Mouse (Mus musculus) hindbrain, postnatal 0 days (tissue): ENCODE measurements at regions not wholly inside any gene's neighbourhood (a gene's known extent, or its start where the extent isn't known, plus 50 kb on each side); places are given as distances from the start of the nearest gene placed in this dataset.

Experiments used
- ATAC-seq: fragments of 200-750 bp; cut with Nextera tagmentation; 2 replicates; pipeline ENCODE4 v1.8.0; 2017; ENCODE audit warnings: mild to moderate bottlenecking, moderate TSS enrichment, moderate library complexity
- DNase-seq: peaks from one replicate; pipeline ENCODE4 v3.0.0-alpha.2; 2015; ENCODE audit warnings: low spot score
- H3K27ac ChIP-seq: fragments of 300-500 bp; sonication (generic); 2 replicates; pipeline ENCODE4 v1.5.1; 2014; ENCODE audit warnings: mild to moderate bottlenecking
- H3K27me3 ChIP-seq: fragments of 300-500 bp; sonication (generic); 2 replicates; pipeline ENCODE4 v1.6.1; 2014; ENCODE audit warnings: low read length, mixed read lengths; ENCODE audit not compliant: insufficient read depth
- H3K36me3 ChIP-seq: fragments of 300-500 bp; sonication (generic); 2 replicates; pipeline ENCODE4 v1.6.1; 2014; ENCODE audit warnings: low read length, mixed read lengths; ENCODE audit not compliant: insufficient read depth
- H3K4me1 ChIP-seq: fragments of 300-500 bp; sonication (generic); 2 replicates; pipeline ENCODE4 v1.6.1; 2014; ENCODE audit warnings: antibody characterized with exemption, low read length, mixed read lengths; ENCODE audit not compliant: insufficient read depth
- H3K4me2 ChIP-seq: fragments of 300-500 bp; sonication (generic); 2 replicates; pipeline ENCODE4 v1.6.1; 2014; ENCODE audit warnings: low read depth, mild to moderate bottlenecking, low read length, moderate library complexity, mixed read lengths
- H3K4me3 ChIP-seq: fragments of 300-500 bp; sonication (generic); 2 replicates; pipeline ENCODE4 v1.5.1; 2014; ENCODE audit warnings: low read length
- H3K9ac ChIP-seq: fragments of 300-500 bp; sonication (generic); replicated peaks from 2 replicates; pipeline ENCODE4 v1.6.1; 2014; ENCODE audit warnings: mild to moderate bottlenecking, low read length, moderate library complexity, mixed read lengths
- H3K9me3 ChIP-seq: fragments of 300-500 bp; sonication (generic); 2 replicates; pipeline ENCODE4 v1.6.1; 2016; ENCODE audit warnings: low read length, mixed read lengths
- CTCF ChIP-seq: IDR thresholded peaks from 2 replicates; pipeline ENCODE4 v1.5.1; 2016; ENCODE audit warnings: antibody characterized with exemption, control low read depth, low read depth
- WGBS: fragments of 180-500 bp; shearing (Covaris S2); extraction: QIAGEN DNeasy Blood & Tissue Kit; methylation state at CpG from one replicate; pipeline ENCODE4 v1.1.7; 2014; 5-methylcytosine and 5-hydroxymethylcytosine counted together

GRCm38 (mm10) chr2:21046503-21047116 is 77.9 kb upstream of the Arhgap21 start:
- H3K4me3 ChIP-seq, result no peak overlapping the region
- ATAC-seq, result peak; percentile 36; the same call in 1 of the 2 replicates
- WGBS, result 26% methylated on average over 9 of the region's 9 CpGs
- H3K4me2 ChIP-seq, result no peak overlapping the region
- no peak overlapping the region for H3K27ac ChIP-seq
- 0 out of 2 replicates have a peak, but pooled peaks cover 6% of the 10 kb centered on the region for H3K4me1 ChIP-seq
- H3K9me3 ChIP-seq, result no peaks in the 10 kb centered on the region
- H3K9ac ChIP-seq, result no peak overlapping the region
- DNase-seq, result no peak
- no peaks in the 10 kb centered on the region for H3K27me3 ChIP-seq
- TF ChIP-seq CTCF, result no peak
- H3K36me3 ChIP-seq, result no peaks in the 10 kb centered on the region

- 80% methylated on average over 7 of the region's 7 CpGs for WGBS
- TF ChIP-seq CTCF, result no peak
- no peak overlapping the region for H3K4me3 ChIP-seq
- ATAC-seq (no peak), DNase-seq (no peak)
- no peaks in the 10 kb centered on the region for H3K27me3 ChIP-seq
- no peak overlapping the region for H3K9ac ChIP-seq
- no peaks in the 10 kb centered on the region for H3K36me3 ChIP-seq
- H3K4me2 ChIP-seq, result no peak overlapping the region
- H3K4me1 ChIP-seq, result 0 out of 2 replicates have a peak, but pooled peaks cover 6% of the 10 kb centered on the region
- H3K27ac ChIP-seq, result no peak overlapping the region
- no peaks in the 10 kb centered on the region for H3K9me3 ChIP-seq
Measured at GRCm38 (mm10) chr2:21044781-21045180, 76.1 kb upstream of the Arhgap21 start.

GRCm38 (mm10) chr2:21044007-21044406 is 75.3 kb upstream of the Arhgap21 start:
- Histone ChIP-seq H3K27ac (peak overlapping the region; percentile 37; the same call in 1 of the 2 replicates), H3K9ac (no peak overlapping the region), H3K9me3 (no peaks in the 10 kb centered on the region), H3K4me3 (no peak overlapping the region), H3K4me2 (no peak overlapping the region), H3K27me3 (no peaks in the 10 kb centered on the region), H3K36me3 (no peaks in the 10 kb centered on the region), H3K4me1 (0 out of 2 replicates have a peak, but pooled peaks cover 6% of the 10 kb centered on the region)
- 16% methylated on average over 7 of the region's 7 CpGs for WGBS
- peak; percentile 53 for DNase-seq
- TF ChIP-seq CTCF, result no peak
- peak; percentile 84 for ATAC-seq

GRCm38 (mm10) chr2:21043302-21043701 is 74.6 kb upstream of the Arhgap21 start:
- Histone ChIP-seq H3K4me1 (0 out of 2 replicates have a peak, but pooled peaks cover 6% of the 10 kb centered on the region), H3K4me3 (no peak overlapping the region), H3K4me2 (no peak overlapping the region), H3K36me3 (no peaks in the 10 kb centered on the region), H3K9ac (no peak overlapping the region), H3K27ac (no peak overlapping the region), H3K9me3 (no peaks in the 10 kb centered on the region), H3K27me3 (no peaks in the 10 kb centered on the region)
- DNase-seq, result no peak
- TF ChIP-seq CTCF, result no peak
- ATAC-seq, result no peak
- WGBS, result 23% methylated on average over 4 of the region's 4 CpGs

GRCm38 (mm10) chr2:21037607-21038006 is 68.9 kb upstream of the Arhgap21 start:
- no peak for TF ChIP-seq CTCF
- 60% methylated on average over 3 of the region's 3 CpGs for WGBS
- Histone ChIP-seq H3K4me2 (no peak overlapping the region), H3K9ac (no peak overlapping the region), H3K4me1 (0 out of 2 replicates have a peak, but pooled peaks cover 3% of the 10 kb centered on the region), H3K27ac (peak overlapping the region; percentile 43; the same call in 1 of the 2 replicates), H3K9me3 (no peaks in the 10 kb centered on the region; the same call in 1 of the 2 replicates), H3K36me3 (no peaks in the 10 kb centered on the region), H3K27me3 (no peaks in the 10 kb centered on the region), H3K4me3 (no peak overlapping the region)
- DNase-seq (no peak), ATAC-seq (0 out of 2 replicates have a peak, but pooled peaks have one; percentile 29)

- no peak for TF ChIP-seq CTCF
- H3K4me3 ChIP-seq, result no peak overlapping the region
- peak overlapping the region; percentile 43; the same call in 1 of the 2 replicates for H3K27ac ChIP-seq
- 0 out of 2 replicates have a peak, but pooled peaks cover 3% of the 10 kb centered on the region for H3K4me1 ChIP-seq
- H3K4me2 ChIP-seq, result no peak overlapping the region
- peak; percentile 49 for DNase-seq
- no peaks in the 10 kb centered on the region for H3K27me3 ChIP-seq
- ATAC-seq, result 0 out of 2 replicates have a peak, but pooled peaks have one; percentile 47
- no peaks in the 10 kb centered on the region; the same call in 1 of the 2 replicates for H3K9me3 ChIP-seq
- WGBS, result 36% methylated on average over 8 of the region's 8 CpGs
- no peak overlapping the region for H3K9ac ChIP-seq
- H3K36me3 ChIP-seq, result no peaks in the 10 kb centered on the region
Measured at GRCm38 (mm10) chr2:21037181-21037580, 68.5 kb upstream of the Arhgap21 start.
